Mouse (Mus musculus) G1E (cell line): ENCODE data around the gene Nacc1. TPM values are rescaled to one million over a fixed set of nuclear protein-coding genes. Genes with fewer than 3 reads are reported as not detected.

Experiments
- ATAC-seq: 2 replicates; pipeline ENCODE4 v1.8.0; 2016; ENCODE audit warnings: mild to moderate bottlenecking; ENCODE audit not compliant: insufficient number of reproducible peaks, poor library complexity, low FRiP score, severe bottlenecking; ENCODE audit errors: extremely low read depth
- DNase-seq: peaks from one replicate; pipeline ENCODE4 v3.0.0; 2012; ENCODE audit warnings: low spot score
- H3K27me3 ChIP-seq: 2 replicates; pipeline ENCODE4 v1.6.1; 2012; ENCODE audit warnings: mild to moderate bottlenecking, low read length, inconsistent platforms; ENCODE audit not compliant: insufficient read depth
- H3K36me3 ChIP-seq: replicated peaks from 2 replicates; pipeline ENCODE3; 2012; ENCODE audit warnings: mild to moderate bottlenecking, inconsistent platforms
- H3K4me1 ChIP-seq: 2 replicates; pipeline ENCODE4 v1.6.1; 2012; ENCODE audit warnings: low read depth, low read length, inconsistent platforms, mixed read lengths; ENCODE audit not compliant: insufficient read depth
- H3K4me3 ChIP-seq: 2 replicates; pipeline ENCODE4 v1.5.1; 2012; ENCODE audit warnings: low read depth, mild to moderate bottlenecking, inconsistent platforms, low read length, moderate library complexity, mixed read lengths
- H3K9me3 ChIP-seq: replicated peaks from 2 replicates; pipeline ENCODE4 v1.6.1; 2012; ENCODE audit warnings: inconsistent platforms
- CTCF ChIP-seq: IDR thresholded peaks from 2 replicates; pipeline ENCODE4 v1.5.1; 2012; ENCODE audit warnings: low read depth, low read length, inconsistent platforms, mixed read lengths
- GATA1 ChIP-seq: IDR thresholded peaks from 2 replicates; pipeline ENCODE4 v1.6.1; 2012; ENCODE audit warnings: borderline replicate concordance, low read length, inconsistent platforms, mixed read lengths
- GATA2 ChIP-seq: IDR thresholded peaks from 2 replicates; pipeline ENCODE4 v1.6.1; 2012; ENCODE audit warnings: low read depth, low read length, inconsistent platforms, borderline replicate concordance
- POLR2AphosphoS5 ChIP-seq: IDR thresholded peaks from 2 replicates; pipeline ENCODE4 v1.6.1; 2012; ENCODE audit warnings: low read depth, low read length, inconsistent platforms; ENCODE audit not compliant: insufficient replicate concordance
- TAL1 ChIP-seq: conservative IDR thresholded peaks from 2 replicates; pipeline ENCODE4 v1.6.1; 2012; ENCODE audit warnings: low read depth, low read length, inconsistent platforms, mixed read lengths
- polyA plus RNA-seq: library from polyadenylated mRNA; stranded (reverse); fragments of >175 nt; gene quantifications from 2 replicates; pipeline ENCODE4 v1.2.3, GENCODE M21; 2012
- total RNA-seq, 2 experiments: library from RNA; stranded (forward) in 1 of 2; stranded (reverse) in 1 of 2; fragments of 200-1000 nt in 1 of 2; fragments of >200 nt in 1 of 2; fragmentation: Nextera tagmentation in 1 of 2; gene quantifications; 2 replicates each; pipeline ENCODE4 v1.2.3; 2014 to 2017

Nacc1 gene
- total and polyA plus RNA-seq, 3 experiments = 48.1 to 207 (median 125) TPM

- no peak for DNase-seq
- Histone ChIP-seq H3K4me1 (peaks cover 31% of the 10 kb centered on the region), H3K4me3 (no peak overlapping the region; the same call in 1 of the 2 replicates), H3K36me3 (no peaks in the 10 kb centered on the region), H3K27me3 (peaks cover 3% of the 10 kb centered on the region; the same call in 1 of the 2 replicates), H3K9me3 (no peaks in the 10 kb centered on the region)
- TF ChIP-seq TAL1 (no peak), CTCF (no peak), GATA1 (no peak), POLR2AphosphoS5 (no peak), GATA2 (no peak)
- no peak; the same call in 1 of the 2 replicates for ATAC-seq
Observed at GRCm38 (mm10) chr8:84647461-84647901, 40.2 kb downstream of the Nacc1 start.

DNA sequence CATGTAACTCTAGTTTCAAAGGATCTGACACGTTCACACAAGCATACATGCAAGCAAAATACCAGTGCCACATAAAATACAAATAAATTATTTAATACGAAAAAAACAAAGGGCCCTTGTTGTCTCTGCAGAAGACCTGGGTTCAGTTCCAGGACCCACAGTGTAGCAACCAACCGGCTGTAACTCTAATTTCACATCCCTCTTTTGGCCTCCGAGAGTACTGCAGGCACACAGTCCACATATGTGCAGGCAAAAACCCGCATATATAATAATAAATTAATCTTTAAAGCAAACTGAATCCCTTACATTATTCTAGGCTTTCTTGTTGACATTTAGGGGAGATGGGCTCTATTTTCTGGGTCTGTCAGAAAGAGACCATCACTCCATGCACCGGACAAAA lies 40.9 kb downstream of the Nacc1 start:
- DNase-seq (no peak), ATAC-seq (no peak)
- TF ChIP-seq GATA1 (no peak), CTCF (no peak), GATA2 (no peak), TAL1 (no peak), POLR2AphosphoS5 (no peak)
- no peaks in the 10 kb centered on the region for H3K9me3 ChIP-seq
- peaks cover 3% of the 10 kb centered on the region; the same call in 1 of the 2 replicates for H3K27me3 ChIP-seq
- H3K36me3 ChIP-seq = no peaks in the 10 kb centered on the region
- peaks cover 35% of the 10 kb centered on the region for H3K4me1 ChIP-seq
- H3K4me3 ChIP-seq = no peak overlapping the region

DNA sequence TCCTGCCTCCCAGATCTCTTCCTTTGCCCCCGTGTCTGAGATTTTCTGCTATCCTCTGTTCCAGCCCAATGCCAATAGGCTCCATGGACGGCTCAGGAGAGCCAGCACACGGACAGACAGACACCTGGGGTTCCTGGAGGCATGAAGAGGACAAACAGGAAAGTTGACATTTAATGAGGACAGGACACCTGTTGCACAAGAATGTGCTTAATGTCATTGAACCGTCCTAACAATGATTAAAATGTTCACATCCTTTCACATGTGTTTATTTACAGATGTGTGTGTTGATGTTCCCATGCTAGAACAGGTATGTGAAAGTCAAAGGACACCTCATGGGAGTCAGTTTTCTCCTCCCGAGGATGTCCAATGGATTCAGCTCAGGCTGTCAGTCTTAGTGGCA lies 44.6 kb downstream of the Nacc1 start:
- Histone ChIP-seq H3K27me3 (peaks cover 8% of the 10 kb centered on the region), H3K9me3 (no peaks in the 10 kb centered on the region), H3K4me1 (peaks cover 40% of the 10 kb centered on the region), H3K36me3 (no peaks in the 10 kb centered on the region), H3K4me3 (no peak overlapping the region)
- TF ChIP-seq CTCF (no peak), TAL1 (no peak), GATA1 (no peak), POLR2AphosphoS5 (no peak), GATA2 (no peak)
- ATAC-seq (no peak), DNase-seq (no peak)

DNA sequence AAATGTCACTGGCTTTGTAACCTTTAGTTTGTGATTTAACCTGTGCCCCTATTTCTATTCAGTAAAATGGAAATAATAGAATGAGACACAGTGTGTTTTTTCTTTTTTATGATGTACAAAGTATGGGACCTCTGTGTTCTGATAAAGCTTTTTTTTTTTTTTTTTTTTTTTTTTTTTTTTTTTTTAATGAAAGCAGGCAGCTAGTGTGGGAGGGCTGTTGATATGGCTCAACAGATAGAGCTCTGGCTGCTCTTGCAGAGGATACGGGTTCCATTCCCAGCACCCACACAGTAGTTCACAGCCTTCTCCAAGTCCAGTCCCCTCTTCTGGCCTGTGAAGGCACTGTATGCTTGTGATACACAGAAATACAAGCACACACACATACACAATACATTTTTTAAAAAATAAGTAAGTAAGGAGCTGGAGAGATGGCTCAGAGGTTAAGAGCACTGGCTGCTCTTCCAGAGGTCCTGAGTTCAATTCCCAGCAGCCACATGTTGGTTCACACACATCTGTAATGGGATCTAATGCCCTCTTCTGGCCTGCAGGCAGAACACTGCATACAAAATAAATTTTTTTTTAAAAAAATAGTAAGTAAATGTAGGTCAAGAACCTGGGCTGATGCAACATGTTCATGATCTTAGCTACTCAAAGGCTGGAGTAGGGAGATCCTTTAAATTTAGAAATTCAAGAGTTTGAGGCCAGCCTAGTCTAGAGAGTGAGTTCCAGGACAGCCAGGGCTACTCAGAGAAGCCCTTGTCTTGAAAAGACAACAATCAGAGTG lies 45.9 kb downstream of the Nacc1 start:
- H3K36me3 ChIP-seq = no peaks in the 10 kb centered on the region
- no peak for DNase-seq
- TF ChIP-seq POLR2AphosphoS5 (no peak), CTCF (no peak), GATA2 (no peak), GATA1 (no peak), TAL1 (no peak)
- H3K9me3 ChIP-seq = no peaks in the 10 kb centered on the region
- no peak for ATAC-seq
- H3K27me3 ChIP-seq = peaks cover 20% of the 10 kb centered on the region
- H3K4me3 ChIP-seq = no peak overlapping the region
- H3K4me1 ChIP-seq = peaks cover 32% of the 10 kb centered on the region

GRCm38 (mm10) chr8:84640617-84641294 lies 46.9 kb downstream of the Nacc1 start:
- no peaks in the 10 kb centered on the region for H3K36me3 ChIP-seq
- H3K4me3 ChIP-seq = no peak overlapping the region; the same call in 1 of the 2 replicates
- no peaks in the 10 kb centered on the region for H3K9me3 ChIP-seq
- ATAC-seq (no peak), DNase-seq (no peak)
- peaks cover 32% of the 10 kb centered on the region for H3K4me1 ChIP-seq
- TF ChIP-seq TAL1 (no peak), GATA2 (no peak), POLR2AphosphoS5 (no peak), GATA1 (no peak), CTCF (no peak)
- peaks cover 30% of the 10 kb centered on the region for H3K27me3 ChIP-seq

DNA sequence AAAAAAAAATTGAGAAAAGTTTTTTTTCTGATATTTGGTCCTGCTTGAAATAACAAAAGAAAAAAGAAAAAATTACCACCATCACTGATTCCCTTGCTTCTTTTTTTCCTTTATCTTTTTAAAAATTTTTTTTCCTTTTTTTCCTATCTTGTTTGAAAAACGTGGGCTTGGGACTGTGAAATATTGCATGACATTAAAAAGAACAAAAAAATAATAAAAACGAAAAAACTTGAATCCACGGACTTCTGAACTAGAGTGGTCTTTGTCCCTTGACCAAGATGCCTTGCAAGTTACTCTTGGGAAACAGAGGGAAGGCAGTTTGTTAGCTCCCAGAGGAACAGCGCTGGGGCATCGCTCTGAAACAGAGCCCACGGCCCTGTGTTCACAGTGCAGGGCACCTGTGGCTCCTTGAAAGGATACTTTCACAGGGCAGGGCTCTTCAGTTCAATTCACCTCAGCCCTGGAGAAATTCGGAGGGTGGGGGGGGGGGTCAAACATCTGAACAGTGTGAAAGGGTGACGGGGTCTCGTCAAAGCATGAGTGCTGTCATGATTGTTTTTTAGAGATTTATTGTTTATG lies 47.6 kb downstream of the Nacc1 start:
- Histone ChIP-seq H3K9me3 (no peaks in the 10 kb centered on the region), H3K4me1 (peaks cover 32% of the 10 kb centered on the region), H3K4me3 (peak overlapping the region; percentile 76), H3K36me3 (no peaks in the 10 kb centered on the region), H3K27me3 (peaks cover 37% of the 10 kb centered on the region)
- no peak for ATAC-seq
- TF ChIP-seq CTCF (no peak), GATA1 (no peak), POLR2AphosphoS5 (no peak), TAL1 (no peak), GATA2 (no peak)
- DNase-seq = no peak
